Mouse (Mus musculus): ENCODE data around the gene Bud23. TPM values are rescaled to one million over a fixed set of nuclear protein-coding genes. Genes with fewer than 3 reads are reported as not detected.

Bud23 gene
- polyA plus RNA-seq, 1 experiment from 2014 or later: 79.1 TPM

GRCm38 (mm10) chr5:135010841-135011743 lies 53.7 kb downstream of the Bud23 start:
- Histone ChIP-seq H3K4me2 (peak overlapping the region; percentile 69), H3K9ac (no peak overlapping the region), H3K27ac (no peak overlapping the region), H3K9me3 (no peaks in the 10 kb centered on the region), H3K36me3 (no peaks in the 10 kb centered on the region), H3K27me3 (no peaks in the 10 kb centered on the region), H3K4me3 (peak overlapping the region; percentile 61; the same call in 1 of the 2 replicates), H3K4me1 (replicated peaks) (peaks cover 35% of the 10 kb centered on the region)
- WGBS: 86% methylated on average over 25 of the region's 25 CpGs
- no peak for ATAC-seq (ENCODE audit: low FRiP score)

GRCm38 (mm10) chr5:135010320-135010709 lies 54.4 kb downstream of the Bud23 start:
- WGBS: 65% methylated on average over 7 of the region's 7 CpGs
- ATAC-seq (ENCODE audit: low FRiP score): no peak
- Histone ChIP-seq H3K4me1 (replicated peaks) (peaks cover 35% of the 10 kb centered on the region), H3K4me3 (peak overlapping the region; percentile 61), H3K27me3 (no peaks in the 10 kb centered on the region), H3K36me3 (no peaks in the 10 kb centered on the region), H3K9me3 (no peaks in the 10 kb centered on the region), H3K4me2 (peak overlapping the region; percentile 69), H3K9ac (peak overlapping the region; percentile 78), H3K27ac (peak overlapping the region; percentile 98)

GRCm38 (mm10) chr5:135009590-135010319 lies 55.0 kb downstream of the Bud23 start:
- peak; percentile 84 for ATAC-seq (ENCODE audit: low FRiP score)

GRCm38 (mm10) chr5:135008671-135009589 lies 55.8 kb downstream of the Bud23 start, which contains the start of gene Abhd11:
TSS of gene Abhd11 (plus strand) at chr5:135009152.
- Histone ChIP-seq H3K36me3 (no peaks in the 10 kb centered on the region), H3K4me2 (peak within 1 kb of the TSS; percentile 69), H3K27me3 (no peaks in the 10 kb centered on the region), H3K4me3 (peak within 1 kb of the TSS; percentile 61), H3K27ac (peak within 1 kb of the TSS; percentile 98), H3K9ac (peak within 1 kb of the TSS; percentile 78), H3K9me3 (no peaks in the 10 kb centered on the region), H3K4me1 (replicated peaks) (peaks cover 35% of the 10 kb centered on the region)
- ATAC-seq (ENCODE audit: low FRiP score): peak; percentile 91
- WGBS: under 1% methylated on average over 52 of the region's 52 CpGs

More at GRCm38 (mm10) chr5:135009590-135010319, 55.0 kb downstream of the Bud23 start:
- no peaks in the 10 kb centered on the region for H3K9me3 ChIP-seq
- peak overlapping the region; percentile 61 for H3K4me3 ChIP-seq
- no peaks in the 10 kb centered on the region for H3K27me3 ChIP-seq
- H3K4me1 ChIP-seq (replicated peaks): peaks cover 35% of the 10 kb centered on the region
- H3K9ac ChIP-seq: peak overlapping the region; percentile 78
- H3K4me2 ChIP-seq: peak overlapping the region; percentile 69
- H3K27ac ChIP-seq: peak overlapping the region; percentile 98
- no peaks in the 10 kb centered on the region for H3K36me3 ChIP-seq
- WGBS: under 1% methylated on average over 37 of the region's 37 CpGs

- Histone ChIP-seq H3K4me3 (peak overlapping the region; percentile 61), H3K36me3 (no peaks in the 10 kb centered on the region), H3K9me3 (no peaks in the 10 kb centered on the region), H3K4me1 (replicated peaks) (peaks cover 34% of the 10 kb centered on the region), H3K4me2 (peak overlapping the region; percentile 69), H3K27ac (peak overlapping the region; percentile 98), H3K27me3 (no peaks in the 10 kb centered on the region), H3K9ac (peak overlapping the region; percentile 74)
- 33% methylated on average over 16 of the region's 16 CpGs for WGBS
- ATAC-seq (ENCODE audit: low FRiP score): no peak
Observed at GRCm38 (mm10) chr5:135007802-135008571, 56.8 kb downstream of the Bud23 start.

Other genes starting within 250 kb of the Bud23 start
- gene Tmem270, start 158.2 kb downstream of the Bud23 start, polyA plus RNA-seq (2015; fragmentation: Nextera tagmentation; extraction: Ambion mirVana): not detected in 2 replicates
- gene Cldn13, start 149.4 kb downstream of the Bud23 start, polyA plus RNA-seq (2015; fragmentation: Nextera tagmentation; extraction: Ambion mirVana): 0.31 TPM in 1 of 2 replicates, not detected in the other
- 5.4 and 6.7 TPM in 2 replicates for gene Mettl27, start 132.6 kb downstream of the Bud23 start, polyA plus RNA-seq (2015; fragmentation: Nextera tagmentation; extraction: Ambion mirVana)
- not detected in 2 replicates for gene Cldn4, start 118.0 kb downstream of the Bud23 start, polyA plus RNA-seq (2015; fragmentation: Nextera tagmentation; extraction: Ambion mirVana)
- gene Cldn3, start 78.7 kb downstream of the Bud23 start, polyA plus RNA-seq (2015; fragmentation: Nextera tagmentation; extraction: Ambion mirVana): 2.3 and 2.8 TPM in 2 replicates
- gene Abhd11, start 55.8 kb downstream of the Bud23 start, polyA plus RNA-seq (2015; fragmentation: Nextera tagmentation; extraction: Ambion mirVana): 64.6 and 65.0 TPM in 2 replicates
- 78.4 and 78.9 TPM in 2 replicates for gene Stx1a, start 41.5 kb downstream of the Bud23 start, polyA plus RNA-seq (2015; fragmentation: Nextera tagmentation; extraction: Ambion mirVana)
- 37.4 and 38.8 TPM in 2 replicates for gene Dnajc30, start 757 bp downstream of the Bud23 start, polyA plus RNA-seq (2015; fragmentation: Nextera tagmentation; extraction: Ambion mirVana)
- 29.8 and 31.9 TPM in 2 replicates for gene Vps37d, start 13.3 kb upstream of the Bud23 start, polyA plus RNA-seq (2015; fragmentation: Nextera tagmentation; extraction: Ambion mirVana)
- gene Mlxipl, start 24.9 kb upstream of the Bud23 start, polyA plus RNA-seq (2015; fragmentation: Nextera tagmentation; extraction: Ambion mirVana): 0.41 and 0.71 TPM in 2 replicates
- gene Tbl2, start 84.7 kb upstream of the Bud23 start, polyA plus RNA-seq (2015; fragmentation: Nextera tagmentation; extraction: Ambion mirVana): 14.9 and 16.7 TPM in 2 replicates
- 45.3 and 52.1 TPM in 2 replicates for gene Bcl7b, start 103.3 kb upstream of the Bud23 start, polyA plus RNA-seq (2015; fragmentation: Nextera tagmentation; extraction: Ambion mirVana)
- gene Baz1b, start 122.3 kb upstream of the Bud23 start, polyA plus RNA-seq (2015; fragmentation: Nextera tagmentation; extraction: Ambion mirVana): 35.9 and 38.1 TPM in 2 replicates
- 12.3 and 14.3 TPM in 2 replicates for gene Fzd9, start 186.3 kb upstream of the Bud23 start, polyA plus RNA-seq (2015; fragmentation: Nextera tagmentation; extraction: Ambion mirVana)